Mouse (Mus musculus): Measurements from ENCODE around the gene Minos1.
A peak's percentile ranks its signal among the peaks of the same experiment; 100 is the strongest.

Gene Minos1

DNA sequence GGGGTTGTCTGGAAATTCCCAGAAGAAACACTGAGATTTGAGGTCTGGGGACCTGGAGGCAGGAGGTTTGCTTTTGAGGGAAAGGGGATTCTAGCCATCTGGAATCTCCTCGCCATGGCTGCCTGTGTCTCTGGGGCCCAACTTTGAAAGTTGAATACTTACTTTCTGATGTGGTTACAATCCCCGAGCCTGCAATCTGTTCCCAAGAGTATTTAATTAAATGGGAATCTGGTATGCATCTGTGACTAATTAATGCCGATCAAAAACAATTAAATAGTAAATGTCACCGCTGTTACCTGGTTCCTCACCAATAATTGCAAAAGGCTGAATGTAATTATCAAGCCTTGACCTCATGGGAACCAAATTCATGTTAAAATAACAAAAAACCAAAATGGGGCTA is 13.7 kb upstream of the Minos1 start:
- no peak for DNase-seq (ENCODE audit: low spot score)

DNA sequence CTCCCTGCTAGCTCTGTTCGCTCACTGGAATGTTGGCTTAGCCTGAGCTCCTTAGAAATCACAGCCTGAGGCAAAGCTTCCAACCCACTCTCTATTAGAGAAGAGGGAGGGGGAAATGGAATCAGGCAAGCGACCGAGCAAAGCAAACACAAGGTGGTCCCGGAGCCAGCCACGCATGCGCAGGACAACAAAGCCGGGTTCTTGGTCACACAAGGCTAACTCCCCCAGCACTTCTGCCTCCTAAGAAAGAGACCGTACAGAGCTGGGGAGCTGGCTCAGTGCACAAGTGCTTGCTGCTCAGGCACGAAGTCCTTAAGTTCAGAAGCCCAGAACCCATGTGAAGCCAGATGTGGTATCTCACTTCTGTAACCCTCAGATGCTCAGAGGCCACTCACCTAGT is 12.1 kb upstream of the Minos1 start:
- no peak for DNase-seq (ENCODE audit: low spot score)

DNA sequence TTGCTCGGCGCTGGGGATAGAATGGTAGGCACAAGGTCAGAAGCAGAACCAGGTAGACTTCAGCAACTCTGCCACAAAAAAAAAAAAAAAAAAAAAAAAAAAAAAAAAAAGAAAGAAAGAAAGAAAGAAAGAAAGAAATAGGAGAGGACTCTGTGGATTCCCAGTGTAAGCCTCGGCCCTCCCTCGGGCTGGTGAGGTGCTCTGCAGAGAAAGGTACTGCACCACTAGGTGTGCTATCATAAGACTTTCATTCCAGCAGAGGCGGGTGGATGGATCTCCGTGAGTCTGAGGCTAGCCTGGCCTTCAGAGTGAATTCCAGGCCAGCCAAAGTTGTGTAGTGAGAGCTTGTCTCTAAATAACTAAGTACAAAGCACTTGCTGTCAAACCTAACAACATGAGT is 10.9 kb upstream of the Minos1 start:
- no peak for DNase-seq (ENCODE audit: low spot score)

- no peak for DNase-seq (ENCODE audit: low spot score)
Measured at GRCm38 (mm10) chr4:139140267-139140666, 9.4 kb upstream of the Minos1 start.

GRCm38 (mm10) chr4:139136011-139136410 is 5.1 kb upstream of the Minos1 start:
- DNase-seq (ENCODE audit: low spot score): no peak

- no peak for DNase-seq (ENCODE audit: low spot score)
Measured at GRCm38 (mm10) chr4:139133109-139133508, 2.2 kb upstream of the Minos1 start.

- DNase-seq (ENCODE audit: low spot score): no peak
Measured at GRCm38 (mm10) chr4:139131858-139132672, 1.2 kb upstream of the Minos1 start.

DNA sequence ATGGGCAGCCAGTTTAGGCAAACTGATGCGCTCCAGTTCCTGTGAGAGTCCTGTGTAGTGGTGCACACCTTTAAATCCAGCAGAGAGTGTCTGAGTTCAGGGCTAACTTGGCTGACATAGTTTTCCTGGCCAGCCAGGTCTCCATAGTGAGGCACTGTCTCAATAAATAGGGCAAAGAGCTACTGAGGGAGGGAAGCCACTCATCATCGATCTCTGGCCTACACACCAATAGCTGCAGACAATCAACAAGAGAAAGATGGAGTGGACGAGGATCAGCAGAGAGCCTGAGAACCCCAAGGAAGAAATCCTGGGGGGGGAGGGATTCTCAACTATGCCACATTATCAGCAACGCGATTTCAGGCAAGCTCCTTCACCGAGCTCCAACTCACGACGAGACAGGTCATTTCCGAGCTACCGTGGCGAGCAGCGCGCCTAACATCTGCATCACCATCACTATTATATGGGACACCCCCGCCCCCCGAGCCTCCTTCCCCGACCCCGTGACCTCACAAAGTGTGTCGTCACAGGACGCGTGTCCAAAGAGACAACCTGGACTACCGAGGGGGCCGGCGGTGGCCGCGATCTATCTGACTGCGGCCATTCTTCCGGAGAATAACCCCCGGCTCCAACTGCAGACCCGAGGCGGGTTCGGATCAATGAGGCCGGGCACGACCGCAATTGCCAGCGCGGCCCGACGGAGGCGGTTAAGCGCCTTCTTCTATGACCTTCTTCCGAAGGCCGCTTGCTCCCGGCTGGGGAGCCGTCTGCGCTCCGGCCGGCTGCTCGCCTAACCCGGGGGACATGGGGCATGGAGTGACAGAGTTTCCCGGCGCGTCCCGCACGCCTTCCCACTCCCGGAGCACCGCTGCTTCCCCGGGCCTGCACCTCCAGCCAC is 860 bp downstream of the Minos1 start:
- DNase-seq (ENCODE audit: low spot score): peak; percentile 35

- DNase-seq (ENCODE audit: low spot score): no peak
Measured at GRCm38 (mm10) chr4:139126475-139126874, 4.4 kb downstream of the Minos1 start.

- DNase-seq (ENCODE audit: low spot score): no peak
Measured at GRCm38 (mm10) chr4:139124940-139125339, 6.0 kb downstream of the Minos1 start.

DNA sequence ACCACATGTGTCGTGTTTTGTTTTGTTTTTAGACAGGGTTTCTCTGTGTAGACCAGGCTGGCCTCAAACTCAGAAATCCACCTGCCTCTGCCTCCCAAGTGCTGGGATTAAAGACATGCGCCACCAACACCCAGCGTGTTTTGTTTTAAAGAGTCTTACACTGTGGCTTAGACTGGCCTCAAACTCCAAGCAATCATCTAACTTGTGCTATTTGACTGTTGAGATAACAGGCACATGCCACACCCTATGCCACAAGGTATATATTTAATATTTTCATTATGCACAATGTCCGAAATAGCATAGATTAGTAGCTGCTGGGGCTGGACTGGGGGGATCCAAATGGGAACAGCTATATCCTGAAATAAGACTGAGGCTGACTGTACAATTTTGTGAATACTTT is 8.4 kb downstream of the Minos1 start:
- DNase-seq (ENCODE audit: low spot score): no peak

GRCm38 (mm10) chr4:139120998-139121397 is 9.9 kb downstream of the Minos1 start:
- no peak for DNase-seq (ENCODE audit: low spot score)

DNA sequence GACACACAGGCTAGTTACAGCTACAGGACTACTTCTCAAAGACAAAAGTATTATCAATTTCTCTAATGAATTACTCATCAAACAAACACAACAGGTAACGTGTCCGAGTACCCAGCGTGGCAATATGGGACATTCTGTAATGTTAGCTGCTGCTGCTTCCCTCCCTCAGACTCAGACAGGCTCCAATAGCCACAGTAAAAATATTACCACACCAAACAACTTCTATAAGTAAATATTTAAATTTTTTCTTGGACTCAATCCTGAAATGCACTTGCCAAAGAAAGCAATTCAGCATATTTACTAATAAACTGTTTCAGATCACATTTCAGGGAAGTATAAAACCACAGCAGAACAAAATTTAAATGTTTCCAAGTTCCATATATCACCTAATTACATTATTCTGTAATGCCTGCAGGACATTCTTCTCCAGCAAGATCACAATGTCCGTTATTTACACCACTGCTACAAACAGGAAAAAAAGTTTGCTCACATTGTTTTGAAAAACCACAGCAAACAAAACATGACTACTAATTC is 10.6 kb downstream of the Minos1 start:
- DNase-seq (ENCODE audit: low spot score): no peak

DNA sequence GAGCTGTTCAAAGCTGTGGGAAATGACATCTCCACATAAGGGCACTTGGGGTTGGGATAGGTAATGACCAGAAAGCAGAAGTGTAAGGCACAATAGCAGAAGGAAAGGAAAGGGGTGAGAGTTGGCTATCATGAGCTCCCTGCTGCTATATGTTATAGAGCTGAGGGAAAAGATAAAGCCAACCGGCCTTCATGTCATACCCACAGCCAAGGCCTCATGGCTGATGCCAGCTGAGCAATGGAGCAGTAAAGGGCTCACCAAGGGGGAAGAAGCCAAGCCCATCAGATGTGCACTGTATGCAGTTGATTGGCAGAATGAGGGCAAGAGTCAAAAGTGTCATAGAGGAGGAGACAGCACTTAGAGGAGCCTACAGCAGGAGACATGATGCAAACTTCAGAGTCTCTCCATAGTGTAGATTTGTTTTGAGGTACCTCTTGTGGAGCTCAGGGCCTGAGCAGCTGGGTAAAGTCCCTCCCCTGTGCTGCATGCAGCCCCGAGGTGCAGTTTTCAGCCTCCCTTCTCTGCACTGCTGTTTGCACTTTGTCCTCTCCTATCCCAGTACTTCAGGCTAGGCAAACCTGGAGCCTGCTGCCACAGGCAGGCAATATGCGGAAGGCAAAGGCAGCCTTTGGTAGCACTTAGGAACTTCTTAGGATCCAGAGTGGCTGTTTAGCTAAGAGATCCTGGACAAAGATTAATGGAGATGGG is 14.4 kb downstream of the Minos1 start:
- DNase-seq (ENCODE audit: low spot score): no peak

- DNase-seq (ENCODE audit: low spot score): no peak
Measured at GRCm38 (mm10) chr4:139115721-139116120, 15.2 kb downstream of the Minos1 start.

DNA sequence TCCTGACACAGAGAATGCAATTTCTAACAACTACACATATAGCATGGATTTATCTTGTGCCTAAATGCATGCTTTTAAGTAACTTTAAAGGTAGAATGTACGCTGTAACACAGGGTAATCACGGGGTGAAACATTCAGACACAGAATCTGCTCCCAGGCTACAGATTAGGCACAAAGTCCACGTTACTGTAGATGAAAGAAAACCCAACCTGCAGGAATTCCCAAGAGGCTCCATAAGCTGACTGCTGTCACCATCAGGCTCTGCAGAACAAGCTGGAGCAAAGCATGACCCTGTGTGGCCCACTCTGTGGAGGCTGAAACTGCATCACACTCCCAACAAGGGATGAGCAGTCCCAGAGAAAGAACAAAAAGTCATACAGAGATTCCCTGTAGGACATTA is 18.4 kb downstream of the Minos1 start:
- no peak for DNase-seq (ENCODE audit: low spot score)

GRCm38 (mm10) chr4:139111421-139111820 is 19.5 kb downstream of the Minos1 start:
- no peak for DNase-seq (ENCODE audit: low spot score)

- DNase-seq (ENCODE audit: low spot score): no peak
Measured at GRCm38 (mm10) chr4:139110858-139111257, 20.1 kb downstream of the Minos1 start.

DNA sequence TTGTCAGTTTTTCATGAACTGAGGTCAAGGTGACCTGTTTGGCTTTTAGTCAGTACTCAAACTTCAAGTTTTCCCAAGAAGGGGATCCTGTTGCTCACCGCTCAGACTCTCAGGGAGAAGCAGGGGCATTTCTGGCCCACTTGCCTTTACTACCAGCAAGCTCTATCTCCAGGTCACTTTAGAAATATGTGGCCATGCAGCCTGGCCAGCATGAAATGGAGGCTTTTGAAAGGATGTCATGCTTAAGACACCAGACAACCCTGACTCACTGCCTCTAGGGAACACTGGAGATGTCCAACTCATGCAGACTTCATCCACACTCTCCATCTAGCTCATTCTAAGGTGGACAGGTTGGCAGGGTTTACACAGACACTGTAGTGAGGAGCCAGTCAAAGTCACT is 25.5 kb downstream of the Minos1 start:
- no peak for DNase-seq (ENCODE audit: low spot score)

DNA sequence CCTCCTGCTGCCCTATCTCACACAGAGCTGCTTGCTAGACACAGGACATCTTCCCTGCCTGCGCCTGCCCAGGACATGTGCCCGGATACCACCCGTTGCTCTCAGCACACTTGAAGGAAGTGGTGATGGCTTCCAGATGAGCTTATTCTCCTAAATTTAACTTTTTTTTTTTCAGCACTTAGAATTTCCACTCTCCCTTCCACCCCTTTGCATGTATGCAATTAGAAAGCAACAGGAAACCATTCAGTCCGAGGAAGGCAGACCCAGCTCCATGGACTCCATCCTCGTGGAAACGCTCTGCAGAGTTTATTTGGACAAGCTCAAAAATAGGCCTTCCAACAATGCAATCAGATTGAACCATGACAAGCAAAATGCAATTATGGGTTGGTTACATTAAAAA is 29.4 kb downstream of the Minos1 start:
- no peak for DNase-seq (ENCODE audit: low spot score)

DNA sequence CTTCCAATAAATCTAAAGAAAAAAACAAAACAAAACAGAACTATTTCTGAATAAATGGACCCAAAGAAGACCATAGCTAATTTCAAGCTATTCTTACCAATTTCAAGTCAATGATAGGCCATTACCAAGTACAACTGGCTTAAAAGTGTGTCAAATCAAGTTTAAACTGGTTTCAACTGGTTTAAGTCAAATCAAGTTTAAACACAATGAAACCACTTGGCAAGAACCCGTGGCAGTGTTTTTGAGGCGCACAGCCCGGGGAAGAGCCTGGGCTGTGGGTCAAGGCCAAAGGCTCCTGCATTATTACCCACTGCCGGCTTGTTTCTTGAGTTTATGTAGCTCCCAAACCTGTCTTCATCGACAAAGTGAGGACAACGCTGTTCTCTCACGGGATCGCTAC is 30.6 kb downstream of the Minos1 start:
- no peak for DNase-seq (ENCODE audit: low spot score)

- no peak for DNase-seq (ENCODE audit: low spot score)
Measured at GRCm38 (mm10) chr4:139096201-139096600, 34.7 kb downstream of the Minos1 start.

All from T-cell, adult 2 months (primary cell).